Mouse (Mus musculus) urinary bladder, postnatal 25 days (tissue): ENCODE data around the gene Trmt13.
A peak's percentile ranks its signal among the peaks of the same experiment; 100 is the strongest.
"Not testable (repeated sequence)": the region's sequence is repeated elsewhere in the genome, so short reads cannot be mapped to it uniquely, and the experiment has no call there.

Source experiments
- DNase-seq: peaks from one replicate; pipeline ENCODE4 v3.0.0; 2022; ENCODE audit warnings: low spot score

Trmt13 gene

GRCm38 (mm10) chr3:116614295-116614892, at the start of gene Trmt13:
Gene Trmt13, minus strand, starts transcription at chr3:116614587.
- DNase-seq = no peak

GRCm38 (mm10) chr3:116662463-116662863, 48.1 kb upstream of the Trmt13 start, which contains the start of gene Mfsd14a:
Gene Mfsd14a, minus strand, starts transcription at chr3:116662677.
- DNase-seq = peak; percentile 100

GRCm38 (mm10) chr3:116661870-116662414, 47.6 kb upstream of the Trmt13 start:
- no peak for DNase-seq

GRCm38 (mm10) chr3:116661288-116661869, 47.0 kb upstream of the Trmt13 start:
- DNase-seq = no peak

- DNase-seq = no peak
Observed at GRCm38 (mm10) chr3:116659856-116660430, 45.6 kb upstream of the Trmt13 start.

GRCm38 (mm10) chr3:116658928-116659565, 44.7 kb upstream of the Trmt13 start:
- no peak for DNase-seq

GRCm38 (mm10) chr3:116656184-116656965, 42.0 kb upstream of the Trmt13 start:
- no peak for DNase-seq

- not testable (repeated sequence) for DNase-seq
Observed at GRCm38 (mm10) chr3:116654051-116654450, 39.7 kb upstream of the Trmt13 start.

GRCm38 (mm10) chr3:116653278-116653945, 39.0 kb upstream of the Trmt13 start:
- no peak for DNase-seq

GRCm38 (mm10) chr3:116652033-116652446, 37.7 kb upstream of the Trmt13 start:
- no peak for DNase-seq

- DNase-seq = no peak
Observed at GRCm38 (mm10) chr3:116650698-116651097, 36.3 kb upstream of the Trmt13 start.

GRCm38 (mm10) chr3:116648805-116649204, 34.4 kb upstream of the Trmt13 start:
- DNase-seq = no peak

GRCm38 (mm10) chr3:116646387-116646786, 32.0 kb upstream of the Trmt13 start:
- no peak for DNase-seq

- DNase-seq = no peak
Observed at GRCm38 (mm10) chr3:116642373-116642772, 28.0 kb upstream of the Trmt13 start.

GRCm38 (mm10) chr3:116641811-116642371, 27.5 kb upstream of the Trmt13 start:
- DNase-seq = no peak

GRCm38 (mm10) chr3:116640024-116640423, 25.6 kb upstream of the Trmt13 start:
- no peak for DNase-seq

GRCm38 (mm10) chr3:116638572-116638971, 24.2 kb upstream of the Trmt13 start:
- no peak for DNase-seq

GRCm38 (mm10) chr3:116637693-116638476, 23.5 kb upstream of the Trmt13 start:
- DNase-seq = no peak

GRCm38 (mm10) chr3:116635799-116636198, 21.4 kb upstream of the Trmt13 start:
- DNase-seq = no peak

- no peak for DNase-seq
Observed at GRCm38 (mm10) chr3:116634853-116635252, 20.5 kb upstream of the Trmt13 start.
